Mouse (Mus musculus): ENCODE results near the gene Atrn.
"Not testable (repeated sequence)": the region's sequence is repeated elsewhere in the genome, so short reads cannot be mapped to it uniquely, and the experiment has no call there.

Atrn gene

DNA sequence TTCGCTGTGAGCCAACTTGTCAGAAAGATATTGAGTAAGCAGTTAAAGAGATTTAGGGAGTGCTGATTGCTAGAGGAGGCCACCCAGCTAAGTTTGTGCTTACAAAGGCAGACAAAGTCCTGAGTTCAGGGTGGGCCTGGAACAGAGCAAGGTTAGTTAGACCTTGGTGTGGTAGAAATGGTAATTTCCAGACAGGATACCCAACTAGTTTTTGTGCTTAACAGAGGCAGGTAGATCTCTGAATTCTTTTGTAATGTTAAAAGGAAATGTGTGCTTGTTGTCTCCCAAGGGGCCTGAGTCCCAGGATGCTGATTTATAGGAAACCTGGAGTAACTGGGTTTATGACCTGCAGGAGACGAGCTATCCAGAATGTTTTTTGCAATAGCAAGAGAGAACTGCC is 52.6 kb downstream of the Atrn start:
- no peak for DNase-seq (ENCODE audit: low read depth, low spot score)

DNA sequence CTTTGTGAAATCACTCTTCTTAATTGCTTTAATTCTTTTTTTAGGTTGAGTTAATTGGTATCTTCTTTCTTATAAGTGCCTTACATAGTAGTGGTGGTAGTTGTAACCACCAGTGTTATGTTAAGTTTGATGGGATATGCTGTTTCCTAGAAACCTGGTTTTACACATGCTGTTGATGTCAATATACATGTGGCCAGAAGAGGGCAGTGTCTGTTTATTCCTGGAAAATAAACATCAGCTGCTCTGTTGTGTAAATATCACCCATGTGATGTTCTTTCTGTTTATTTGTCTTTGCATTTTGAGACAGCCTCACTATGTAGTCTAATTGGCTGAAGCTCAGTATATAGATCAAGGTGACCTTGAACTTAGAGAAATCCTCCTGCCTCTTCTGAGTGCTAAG is 55.6 kb downstream of the Atrn start:
- peak; percentile 32 for DNase-seq (ENCODE audit: low read depth, low spot score)

DNA sequence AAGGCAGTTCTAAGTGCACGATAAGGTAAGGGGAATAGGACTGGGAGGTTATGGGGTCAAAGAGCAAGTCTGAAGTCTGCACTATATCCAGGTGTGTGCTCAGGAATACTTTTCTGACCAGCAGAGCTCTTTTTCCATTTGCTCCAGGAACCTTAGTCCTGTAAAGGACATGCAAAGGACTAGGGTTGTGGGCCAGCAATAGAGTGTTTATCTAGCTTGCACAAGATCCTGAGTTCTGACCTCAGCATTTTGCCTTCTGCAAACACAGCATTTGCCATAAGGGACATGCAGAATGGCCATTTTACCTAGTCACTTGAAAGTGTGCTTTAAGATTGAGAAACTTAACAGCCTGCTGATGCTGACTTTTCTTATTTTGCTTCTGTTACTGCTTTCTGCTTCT is 58.7 kb downstream of the Atrn start:
- no peak for DNase-seq (ENCODE audit: low read depth, low spot score)

DNA sequence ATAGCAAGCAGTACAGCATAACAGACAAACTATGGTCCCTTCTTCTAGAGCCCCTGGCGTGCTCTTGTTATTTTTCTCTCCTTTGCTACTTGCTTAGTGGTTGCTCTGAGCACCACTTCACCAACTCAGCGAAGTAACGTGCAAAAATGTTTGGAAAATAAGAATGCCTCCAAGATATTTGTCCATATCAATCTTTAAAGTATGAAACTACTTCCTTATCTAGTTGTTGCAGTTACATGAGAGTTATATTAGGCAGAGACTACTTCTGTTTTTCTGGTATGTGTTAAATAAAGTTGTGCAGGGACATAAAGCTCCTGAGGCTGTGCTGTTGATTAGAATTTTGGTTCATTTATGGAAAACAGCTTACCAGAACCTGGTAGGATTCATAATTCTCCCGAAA is 64.7 kb downstream of the Atrn start:
- DNase-seq (ENCODE audit: low read depth, low spot score), result no peak

DNA sequence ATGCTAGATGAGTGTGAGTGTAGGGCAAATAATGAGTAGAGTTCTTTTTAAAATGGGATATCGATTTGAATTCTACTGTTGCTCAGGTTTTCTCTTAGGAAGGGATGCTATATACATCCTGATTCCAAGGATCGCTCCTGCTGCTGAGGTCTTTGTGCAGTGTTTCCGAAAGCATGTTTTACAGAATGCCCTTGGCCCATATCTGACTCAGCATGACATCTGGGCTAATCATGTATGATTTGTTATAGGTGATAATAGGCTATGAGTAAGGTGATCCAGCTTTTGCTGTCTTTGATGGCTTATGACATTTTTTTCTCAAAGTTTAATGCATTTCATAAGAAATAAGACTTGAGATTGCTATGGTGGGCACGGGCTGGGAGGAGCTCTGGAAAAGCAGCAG is 66.1 kb downstream of the Atrn start:
- DNase-seq (ENCODE audit: low read depth, low spot score), result no peak

DNA sequence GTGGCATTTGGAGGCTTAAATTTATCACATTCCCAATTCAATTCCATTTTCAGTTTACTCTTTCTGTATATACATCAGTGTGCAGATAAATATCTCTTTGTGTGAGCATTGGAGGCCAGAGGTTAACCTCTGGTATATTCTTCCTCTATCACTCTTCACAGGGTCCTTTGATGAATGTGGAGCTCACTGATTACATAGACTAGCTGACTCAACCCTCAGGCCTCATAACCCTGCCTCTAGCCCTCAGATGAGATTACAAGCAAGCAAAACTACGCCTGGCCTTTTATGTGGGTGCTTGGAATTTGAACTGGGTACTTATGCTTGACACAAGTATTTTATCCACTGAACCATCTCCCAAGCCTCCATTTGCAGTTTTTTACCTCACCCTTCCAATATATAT is 68.6 kb downstream of the Atrn start:
- DNase-seq (ENCODE audit: low read depth, low spot score), result no peak

DNA sequence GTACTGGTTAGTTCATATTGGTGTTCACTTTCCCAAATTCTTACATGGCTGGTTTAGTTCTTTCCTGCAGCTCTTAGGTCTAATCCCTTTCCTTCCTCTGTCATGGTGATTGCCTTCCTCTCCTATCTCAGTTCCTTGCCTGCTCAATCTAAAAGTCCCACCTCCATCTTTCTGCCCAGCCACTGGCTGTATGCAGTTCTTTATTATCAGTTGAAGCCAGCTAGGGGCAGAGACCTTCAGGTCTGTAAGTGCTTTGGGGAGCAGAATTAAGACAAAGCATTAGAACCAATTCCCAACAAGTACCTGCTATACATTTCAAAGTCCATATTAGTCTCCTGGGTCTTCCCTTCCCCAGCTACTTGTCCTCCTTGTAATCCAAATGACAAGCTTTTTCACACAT is 71.3 kb downstream of the Atrn start:
- no peak for DNase-seq (ENCODE audit: low read depth, low spot score)

DNA sequence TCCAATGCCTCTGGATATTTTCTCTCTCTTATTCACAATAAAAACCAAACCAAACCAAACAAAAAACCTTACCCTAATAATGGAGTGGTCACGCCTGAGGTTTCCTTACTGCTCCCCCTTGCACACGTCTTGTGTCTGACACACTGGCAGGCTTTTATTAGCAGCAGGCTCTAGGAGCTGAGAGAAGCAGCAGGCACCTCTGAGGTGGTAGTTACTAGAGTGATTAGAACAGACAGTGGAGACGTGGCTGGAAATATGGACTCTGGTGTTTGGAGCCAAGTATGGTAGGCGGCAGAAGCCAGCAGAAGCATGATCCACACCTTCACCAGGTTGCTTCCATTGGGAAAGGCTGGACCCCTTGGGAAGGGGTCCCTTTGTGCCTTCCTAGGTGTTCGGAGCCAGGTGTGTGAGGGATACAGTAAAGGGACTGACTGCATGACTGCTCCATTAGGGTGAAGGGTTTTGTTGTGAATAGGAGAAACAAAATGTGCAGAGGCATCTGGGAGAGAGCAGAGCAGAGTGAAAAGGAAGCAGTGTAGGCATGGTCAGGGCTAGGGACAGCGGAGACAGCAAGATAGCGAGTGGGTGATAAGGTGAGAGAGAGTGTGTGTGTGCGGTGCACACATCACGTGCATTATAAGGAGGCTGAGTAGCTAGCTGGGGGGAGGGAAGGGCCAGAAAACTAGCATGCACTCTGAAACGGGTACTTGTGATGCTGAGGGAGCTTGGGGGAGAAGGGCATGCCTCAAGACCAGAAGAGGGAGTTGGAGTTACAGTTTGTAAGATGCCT is 72.0 kb downstream of the Atrn start:
- no peak for DNase-seq (ENCODE audit: low read depth, low spot score)

DNA sequence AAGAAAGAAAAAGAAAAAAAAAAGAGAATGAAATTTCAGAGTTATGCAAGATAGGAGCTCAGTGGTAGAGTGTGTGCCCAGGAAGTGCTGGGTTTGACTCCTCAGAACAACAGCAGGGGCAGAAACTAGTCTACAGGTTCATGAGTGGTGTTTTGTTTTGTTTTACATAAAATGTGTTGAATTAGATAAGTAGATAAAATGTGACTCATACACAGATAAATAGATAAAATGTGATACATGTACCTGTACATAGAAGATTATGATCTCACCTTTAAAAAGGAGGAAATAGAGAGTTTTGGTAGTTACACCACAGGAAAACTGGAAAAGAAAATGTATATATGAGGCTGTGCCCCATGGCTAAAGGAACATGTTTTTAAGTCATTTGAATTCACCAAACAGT is 72.8 kb downstream of the Atrn start:
- no peak for DNase-seq (ENCODE audit: low read depth, low spot score)

DNA sequence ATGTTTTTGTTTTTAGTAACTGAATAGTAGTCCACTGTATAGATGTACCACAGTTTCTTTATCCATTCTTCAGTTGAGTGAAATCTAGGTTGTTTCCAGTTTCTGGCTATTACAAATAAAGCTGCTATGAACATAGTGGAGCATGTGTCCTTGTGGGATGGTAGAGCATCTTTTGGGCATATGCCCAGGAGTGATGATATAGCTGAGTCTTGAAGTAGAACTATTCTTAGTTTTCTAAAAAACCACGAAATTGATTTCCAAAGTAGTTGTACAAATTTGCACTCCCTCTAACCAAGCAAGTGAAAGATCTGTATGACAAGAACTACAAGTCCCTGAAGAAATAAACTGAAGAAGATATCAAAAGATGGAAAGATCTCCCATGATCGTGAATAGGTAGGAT is 86.5 kb downstream of the Atrn start:
- DNase-seq (ENCODE audit: low read depth, low spot score), result no peak

DNA sequence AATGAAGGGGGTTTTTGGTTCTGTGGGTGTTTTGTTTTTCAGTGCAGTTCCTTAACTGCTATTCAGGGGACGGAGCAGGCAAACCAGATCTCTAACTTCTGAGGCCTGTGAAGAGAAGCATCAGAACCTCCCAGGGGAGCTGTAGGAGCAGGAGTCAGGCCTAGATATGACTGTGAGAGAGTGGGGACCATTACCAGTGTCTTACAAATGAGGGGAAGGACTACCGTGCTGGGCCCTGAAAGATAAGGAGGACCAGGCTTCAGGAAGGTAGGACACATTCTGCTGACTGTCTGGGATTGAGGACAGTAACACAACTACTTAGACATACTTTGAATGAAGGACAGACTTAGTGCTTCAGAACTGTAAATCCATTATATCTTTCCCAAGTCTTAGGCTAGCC is 102.8 kb downstream of the Atrn start:
- DNase-seq (ENCODE audit: low read depth, low spot score), result no peak

DNA sequence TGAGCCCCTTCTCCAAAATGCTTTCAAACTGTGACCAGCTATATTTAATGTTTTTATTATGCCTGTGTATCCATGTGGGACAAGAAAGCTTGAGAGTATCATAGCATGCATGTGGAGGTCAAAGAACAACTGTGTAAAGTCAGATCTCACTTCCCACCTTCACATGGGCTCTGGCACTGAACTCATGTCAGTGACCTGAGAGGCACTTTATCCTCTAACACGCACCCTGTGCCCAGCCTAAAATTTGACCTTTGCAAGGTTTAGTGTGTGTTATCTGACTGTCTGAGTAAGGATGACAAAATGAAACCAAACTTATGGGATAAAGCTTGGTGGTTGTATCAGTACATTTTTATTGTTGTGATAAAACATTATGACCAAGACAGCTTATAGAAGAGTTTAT is 104.3 kb downstream of the Atrn start:
- no peak for DNase-seq (ENCODE audit: low read depth, low spot score)

DNA sequence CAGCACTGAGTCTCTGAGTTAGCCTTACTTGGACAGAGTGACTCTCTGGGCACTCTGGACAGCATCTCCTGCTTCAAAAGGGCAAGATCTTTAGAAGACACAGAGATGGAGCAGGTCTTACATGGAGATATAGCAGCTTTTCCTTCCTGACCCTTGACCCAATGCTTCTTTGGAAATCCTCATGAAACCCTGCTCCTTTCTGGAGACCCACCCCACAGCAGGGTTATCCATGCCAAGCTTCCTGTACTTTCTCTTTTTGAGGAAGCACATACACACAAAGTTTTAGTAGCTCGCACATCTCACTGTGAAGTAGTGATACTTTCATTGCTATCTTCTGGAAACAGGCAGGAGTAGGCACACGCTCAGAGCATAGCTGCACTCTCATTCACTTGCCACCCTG is 118.9 kb downstream of the Atrn start:
- DNase-seq (ENCODE audit: low read depth, low spot score), result no peak

DNA sequence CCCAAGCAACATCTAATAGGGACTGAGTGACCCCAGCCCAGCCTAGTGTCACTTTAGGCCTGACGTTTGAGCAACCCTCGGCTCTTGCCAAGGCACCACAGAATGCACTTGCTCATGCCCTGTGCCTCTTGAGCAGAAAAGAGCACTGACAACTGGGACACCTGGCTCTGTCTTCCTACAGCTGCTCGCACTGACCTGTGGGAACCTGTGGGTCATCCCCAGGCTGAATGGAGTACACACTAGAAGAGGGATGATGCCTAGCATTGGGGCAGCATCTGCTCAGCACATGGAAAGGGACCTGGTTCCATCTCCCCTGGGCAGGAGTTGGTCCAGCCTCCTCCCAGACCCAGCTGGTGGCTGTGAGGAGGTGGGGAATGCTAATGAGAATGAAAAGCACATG is 120.6 kb downstream of the Atrn start:
- DNase-seq (ENCODE audit: low read depth, low spot score), result no peak

DNA sequence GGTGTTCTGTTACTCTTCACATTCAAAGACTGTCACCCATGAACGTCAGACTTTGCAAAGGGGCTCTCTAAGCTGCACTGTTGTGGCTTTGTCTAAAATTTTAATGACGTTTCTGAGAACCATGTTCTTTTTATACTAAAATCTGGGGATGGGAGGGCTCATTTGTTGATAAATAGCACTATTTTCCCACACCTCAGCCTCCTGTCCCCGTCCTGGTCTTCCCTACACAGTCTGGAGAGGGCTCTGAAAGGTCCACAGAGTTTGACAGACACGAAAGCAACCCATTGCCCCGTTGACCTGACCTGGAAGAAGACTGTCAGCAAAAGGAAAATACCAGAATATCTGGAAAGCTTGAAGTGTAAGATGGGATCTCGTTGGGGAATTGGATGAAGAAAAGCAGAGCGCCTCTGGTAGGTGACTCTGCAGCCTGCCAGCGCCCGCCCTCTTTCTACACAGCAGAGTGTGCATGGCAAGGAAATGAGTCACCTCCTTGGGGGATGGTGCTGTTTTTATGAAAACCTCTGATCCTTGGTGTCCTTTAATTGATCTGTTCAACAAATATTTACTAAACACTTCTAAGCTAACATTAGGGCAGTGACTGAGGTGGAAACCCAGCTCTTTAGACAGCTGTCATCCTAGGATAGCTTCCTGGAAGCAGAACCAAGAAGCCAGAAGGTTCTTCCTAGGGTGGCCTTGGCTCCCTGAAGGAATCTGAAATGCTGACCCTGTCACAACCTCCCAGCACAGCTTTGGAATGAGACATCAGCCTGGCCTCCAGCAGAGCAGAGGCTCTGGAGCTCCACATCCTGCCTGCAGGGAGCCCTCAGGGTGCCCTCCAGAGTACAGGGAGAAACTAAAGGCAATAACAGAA is 123.0 kb downstream of the Atrn start:
- DNase-seq (ENCODE audit: low read depth, low spot score), result no peak

DNA sequence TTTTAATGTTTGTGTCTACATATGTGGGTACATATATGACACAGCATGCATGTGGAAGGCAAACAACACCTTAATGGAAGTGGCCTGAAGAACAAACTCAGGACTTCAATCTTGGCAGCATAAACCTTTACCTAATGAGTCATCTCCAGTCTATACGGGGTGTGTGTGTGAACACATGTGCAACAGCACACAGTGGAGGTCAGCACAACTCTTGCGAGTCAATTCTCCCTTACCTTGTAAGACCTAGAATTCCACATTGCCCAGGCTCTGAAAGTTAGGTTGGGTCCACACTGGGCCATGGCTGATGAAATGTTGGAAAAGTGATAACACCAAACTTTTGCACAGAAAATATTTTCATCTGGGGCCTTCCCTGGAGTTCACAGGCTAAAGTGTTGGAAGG is 124.3 kb downstream of the Atrn start:
- DNase-seq (ENCODE audit: low read depth, low spot score), result no peak

DNA sequence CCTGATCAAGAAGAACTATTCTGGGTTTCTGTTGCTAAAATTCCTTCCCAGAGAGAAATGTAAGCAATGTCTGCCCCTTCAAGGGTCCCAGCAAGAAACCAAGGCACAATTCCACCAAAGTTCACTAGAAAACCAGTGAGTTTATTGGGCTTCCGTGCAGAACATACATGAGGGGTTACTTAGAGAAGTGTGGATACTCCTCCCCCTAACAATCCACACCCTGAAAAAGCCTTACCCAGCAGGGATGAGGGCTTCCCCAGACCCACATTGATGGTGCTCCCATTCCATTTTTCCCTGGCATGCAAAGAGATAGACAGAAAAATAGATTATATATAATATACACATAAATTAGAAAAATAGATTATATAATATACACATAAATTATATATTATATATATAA is 124.7 kb downstream of the Atrn start:
- no peak for DNase-seq (ENCODE audit: low read depth, low spot score)

DNA sequence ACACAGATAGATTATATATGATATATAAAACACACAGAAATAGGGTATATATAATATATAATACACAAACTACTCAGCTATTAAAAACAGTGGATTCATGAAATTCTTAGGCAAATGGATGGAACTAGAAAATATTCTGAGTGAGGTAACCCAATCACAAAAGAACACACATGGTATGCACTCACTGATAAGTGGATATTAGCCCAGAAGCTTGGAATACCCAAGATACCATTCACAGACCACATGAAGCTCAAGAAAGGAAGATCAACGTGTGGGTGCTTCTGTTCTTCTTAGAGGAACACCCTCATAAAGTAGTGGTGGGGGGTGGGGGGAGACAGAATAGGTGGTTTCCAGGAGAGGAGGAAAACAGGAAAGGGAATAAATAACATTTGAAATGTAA is 125.1 kb downstream of the Atrn start:
- not testable (repeated sequence) for DNase-seq (ENCODE audit: low read depth, low spot score)

DNA sequence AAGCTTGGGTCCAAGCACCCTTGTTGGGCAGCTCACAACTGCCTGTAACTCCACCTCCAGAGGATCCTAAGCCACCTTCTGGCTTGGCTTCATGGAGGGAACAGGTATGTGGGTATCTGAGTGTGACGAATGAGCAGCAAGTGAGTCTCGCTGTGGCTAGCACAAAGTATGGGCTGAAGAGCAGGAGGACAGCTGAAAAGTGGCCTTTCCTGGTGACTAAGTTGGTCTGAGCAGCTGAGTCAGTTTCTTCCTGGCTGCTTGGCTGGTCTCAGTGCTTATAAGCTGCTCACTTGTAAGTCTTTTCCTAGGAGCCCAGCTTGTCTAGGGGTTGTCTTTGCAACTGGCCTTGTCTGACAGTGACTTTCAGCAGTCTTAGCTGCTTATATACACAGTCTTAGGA is 130.0 kb downstream of the Atrn start:
- DNase-seq (ENCODE audit: low read depth, low spot score), result no peak

DNA sequence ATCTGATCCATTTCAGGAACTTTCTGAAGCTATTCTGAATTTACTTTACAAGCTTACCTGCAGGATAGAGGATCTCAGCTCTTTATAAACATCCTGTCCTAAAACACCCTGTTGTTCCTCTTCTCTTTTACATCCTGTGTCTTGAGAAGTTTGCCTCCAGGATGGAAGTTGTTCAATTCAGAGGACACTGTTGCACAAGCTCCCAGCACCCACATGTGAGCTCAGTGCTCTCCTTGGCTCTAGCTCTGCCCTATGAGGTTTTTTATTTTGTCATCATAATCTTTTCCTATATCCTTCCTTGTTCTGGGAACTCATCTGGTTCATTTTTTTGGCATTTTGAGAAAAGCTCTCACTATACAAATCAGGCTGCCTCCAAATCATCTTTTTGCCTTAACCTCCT is 130.5 kb downstream of the Atrn start:
- no peak for DNase-seq (ENCODE audit: low read depth, low spot score)

DNA sequence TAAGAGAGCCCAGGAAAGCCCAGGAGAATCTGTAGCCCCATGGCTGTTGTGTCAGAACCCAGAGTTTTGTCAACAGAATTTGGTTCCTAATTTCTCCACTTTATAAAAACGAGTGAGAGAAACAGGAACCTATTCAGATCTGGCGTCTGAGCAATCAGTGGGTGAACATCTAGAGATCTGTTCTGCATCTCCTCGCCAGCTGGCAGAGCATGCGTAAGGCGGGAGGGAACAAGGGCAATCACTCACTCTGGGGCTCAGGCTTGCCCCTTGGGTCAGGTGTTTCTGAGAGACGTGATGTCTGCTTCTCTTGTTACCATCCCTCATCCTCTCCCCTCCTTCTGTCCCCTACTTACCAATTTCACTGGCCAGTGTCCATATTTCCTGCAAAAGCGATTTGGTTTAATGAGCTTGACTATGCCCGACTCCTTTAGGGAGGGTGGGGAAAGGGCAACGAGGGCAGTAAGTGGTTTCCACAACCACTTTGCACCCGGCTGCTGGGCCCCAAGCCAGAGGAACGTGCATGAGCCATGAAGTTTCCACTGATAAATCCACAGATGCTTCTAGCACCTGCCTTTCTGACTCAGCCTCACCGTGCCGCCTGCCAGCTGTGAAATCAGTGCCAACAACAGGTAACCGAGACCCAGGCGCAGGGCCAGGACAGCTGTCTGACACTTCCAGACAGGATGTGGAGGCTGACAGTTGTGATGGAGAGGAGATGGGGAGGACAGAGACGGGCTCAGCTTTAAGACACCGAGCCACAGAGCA is 131.1 kb downstream of the Atrn start:
- DNase-seq (ENCODE audit: low read depth, low spot score), result no peak

DNA sequence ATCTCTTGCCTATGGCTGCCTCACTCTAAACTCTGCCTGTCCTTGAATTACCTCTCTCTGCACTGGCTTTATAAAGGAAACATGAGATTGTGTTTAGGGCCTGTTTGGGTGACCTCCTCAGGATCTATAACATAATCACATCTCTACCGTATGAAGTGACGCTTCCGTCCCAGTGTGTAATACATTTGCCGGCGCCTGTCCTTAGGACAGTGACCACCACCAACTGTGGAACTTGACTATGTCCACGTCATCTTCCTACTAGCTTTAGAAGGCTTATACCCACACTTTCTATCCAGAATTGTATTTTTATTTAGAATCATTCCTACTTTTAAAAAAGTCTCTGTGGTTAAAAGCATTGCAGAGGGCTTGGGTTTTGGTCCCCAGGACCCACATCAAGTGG is 131.9 kb downstream of the Atrn start:
- no peak for DNase-seq (ENCODE audit: low read depth, low spot score)

All from embryo, embryonic 11.5 days (tissue).